Mouse (Mus musculus): ENCODE data around the gene Lyrm1. TPM values are rescaled to one million over a fixed set of nuclear protein-coding genes. Genes with fewer than 3 reads are reported as not detected.

Lyrm1 gene
- polyA plus RNA-seq (2014; fragmentation: Nextera tagmentation; extraction: Ambion mirVana), result 11.0 and 12.3 TPM in 2 replicates

DNA sequence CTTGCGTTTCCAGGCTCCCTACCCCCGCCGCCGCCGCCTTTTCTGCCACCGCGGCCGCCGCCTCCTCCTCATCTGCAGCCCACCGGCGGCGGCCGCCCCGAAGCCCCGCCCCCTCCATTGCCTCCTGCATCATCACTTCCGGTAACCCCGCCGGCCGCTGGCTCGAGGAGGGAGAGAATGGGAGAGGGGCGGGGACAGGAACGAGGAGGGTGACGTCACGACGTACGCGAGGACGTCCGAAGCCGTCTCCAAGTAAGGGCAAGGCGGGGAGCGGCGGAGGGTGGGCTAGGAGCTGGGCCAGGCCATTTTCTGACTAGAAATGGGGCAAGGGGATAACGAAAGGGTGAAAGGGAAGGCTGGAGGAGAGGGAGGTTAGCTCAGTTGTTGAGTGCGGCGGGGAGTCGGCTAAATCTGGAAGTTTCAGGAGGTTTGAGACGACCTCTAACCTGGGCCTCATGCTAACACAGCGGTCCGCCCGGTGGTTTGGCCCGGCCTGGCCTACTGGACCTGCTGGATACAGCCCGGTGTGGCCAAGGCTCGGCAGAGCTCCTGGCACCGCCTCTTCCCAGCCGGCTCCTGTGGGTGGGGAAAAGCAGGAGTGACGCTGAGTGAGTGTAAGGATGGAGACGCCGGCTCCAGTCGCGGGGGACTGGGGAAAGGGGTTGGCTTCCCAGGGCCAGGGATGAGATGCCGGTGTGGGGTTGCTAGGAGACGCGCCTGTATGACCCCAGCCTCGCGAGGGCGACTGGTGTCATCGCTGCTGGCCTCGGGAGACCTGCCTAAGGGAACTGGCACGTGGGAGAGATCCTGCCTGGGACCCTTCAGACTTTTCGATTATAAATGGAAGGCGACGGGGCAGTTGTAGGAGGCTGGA lies at the start of gene Lyrm1, which contains the start of gene Dcun1d3:
Gene Lyrm1 (plus strand): TSS at position 223 of the 874 bp plus-strand sequence.
Gene Dcun1d3 (minus strand): TSS at position 660 of the 874 bp plus-strand sequence.
- no peaks in the 10 kb centered on the region for H3K36me3 ChIP-seq (replicated peaks; ENCODE audit: control insufficient read depth, insufficient read depth, low read depth, low read length)
- ATAC-seq (replicated peaks; ENCODE audit: insufficient number of reproducible peaks, low FRiP score, low TSS enrichment, low read depth), result peak; percentile 99
- H3K27me3 ChIP-seq (ENCODE audit: control insufficient read depth, insufficient read depth, low read length), result no peaks in the 10 kb centered on the region
- peak within 1 kb of the TSS; percentile 68 for H3K4me3 ChIP-seq (ENCODE audit: low read depth, low read length)
- H3K9ac ChIP-seq (replicated peaks; ENCODE audit: low read length), result peak within 1 kb of the TSS; percentile 84
- H3K27ac ChIP-seq (replicated peaks; ENCODE audit: low read depth, low read length), result peak within 1 kb of the TSS; percentile 92
- DNase-seq (ENCODE audit: low spot score), result peak; percentile 99
- WGBS, result under 1% methylated on average over 58 of the region's 63 CpGs
- H3K9me3 ChIP-seq (replicated peaks; ENCODE audit: control insufficient read depth, low read length), result no peaks in the 10 kb centered on the region
- no peaks in the 10 kb centered on the region for H3K4me1 ChIP-seq (ENCODE audit: control insufficient read depth, insufficient read depth, low read length)
- peak within 1 kb of the TSS; percentile 62 for H3K4me2 ChIP-seq (ENCODE audit: low read depth, low read length)

DNA sequence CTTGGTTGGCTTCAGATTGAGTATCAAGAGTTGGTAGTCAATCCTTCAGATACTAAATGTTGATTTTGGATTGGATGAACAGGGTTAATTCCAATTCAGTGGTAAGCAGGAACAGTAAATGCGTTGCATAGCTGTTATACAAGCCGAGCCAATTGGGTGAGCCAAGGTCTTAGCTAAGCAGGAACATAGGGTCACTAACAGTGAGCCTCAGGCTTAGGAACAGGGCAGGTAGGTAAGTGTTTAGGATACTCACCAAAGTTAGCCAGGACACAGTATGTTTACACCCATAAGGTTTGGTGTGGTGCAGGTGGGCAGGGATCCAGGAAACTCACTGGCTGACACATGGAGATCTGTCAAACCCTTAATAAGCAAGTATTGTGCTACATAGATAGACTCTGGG lies 48.3 kb upstream of the Lyrm1 start:
- H3K4me2 ChIP-seq (ENCODE audit: low read depth, low read length), result no peak overlapping the region
- no peak overlapping the region for H3K27ac ChIP-seq (replicated peaks; ENCODE audit: low read depth, low read length)
- no peaks in the 10 kb centered on the region; the same call in 1 of the 2 replicates for H3K36me3 ChIP-seq (replicated peaks; ENCODE audit: control insufficient read depth, insufficient read depth, low read depth, low read length)
- H3K4me3 ChIP-seq (ENCODE audit: low read depth, low read length), result no peak overlapping the region
- H3K9me3 ChIP-seq (replicated peaks; ENCODE audit: control insufficient read depth, low read length), result no peaks in the 10 kb centered on the region
- no peak overlapping the region for H3K9ac ChIP-seq (replicated peaks; ENCODE audit: low read length)
- H3K27me3 ChIP-seq (ENCODE audit: control insufficient read depth, insufficient read depth, low read length), result no peaks in the 10 kb centered on the region
- ATAC-seq (replicated peaks; ENCODE audit: insufficient number of reproducible peaks, low FRiP score, low TSS enrichment, low read depth) (no peak), DNase-seq (ENCODE audit: low spot score) (no peak)
- H3K4me1 ChIP-seq (ENCODE audit: control insufficient read depth, insufficient read depth, low read length), result no peaks in the 10 kb centered on the region
- 90% methylated on average over 2 of the region's 2 CpGs for WGBS

DNA sequence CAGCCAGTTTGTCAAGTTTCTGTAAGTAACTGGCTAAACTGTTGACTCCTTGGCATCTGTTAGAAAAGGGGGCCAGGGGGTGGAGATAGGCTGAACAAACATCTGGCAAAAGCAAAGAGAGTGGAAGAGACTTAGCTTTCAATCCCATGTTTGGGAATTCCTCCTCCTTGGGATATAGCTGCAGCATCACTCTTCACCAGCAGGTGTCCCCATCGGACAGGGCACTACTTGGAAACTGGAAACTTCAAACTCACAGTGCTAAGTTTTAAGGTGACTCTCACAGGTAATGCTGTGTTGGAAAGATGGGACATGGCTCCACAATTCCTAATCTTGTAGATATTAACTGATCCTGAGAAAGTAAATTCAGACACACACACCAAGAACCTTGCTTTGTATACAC lies 46.6 kb upstream of the Lyrm1 start:
- H3K4me3 ChIP-seq (ENCODE audit: low read depth, low read length), result no peak overlapping the region
- H3K9me3 ChIP-seq (replicated peaks; ENCODE audit: control insufficient read depth, low read length), result no peaks in the 10 kb centered on the region
- no peaks in the 10 kb centered on the region for H3K27me3 ChIP-seq (ENCODE audit: control insufficient read depth, insufficient read depth, low read length)
- no peak for ATAC-seq (replicated peaks; ENCODE audit: insufficient number of reproducible peaks, low FRiP score, low TSS enrichment, low read depth)
- no peaks in the 10 kb centered on the region for H3K4me1 ChIP-seq (ENCODE audit: control insufficient read depth, insufficient read depth, low read length)
- no peaks in the 10 kb centered on the region; the same call in 1 of the 2 replicates for H3K36me3 ChIP-seq (replicated peaks; ENCODE audit: control insufficient read depth, insufficient read depth, low read depth, low read length)
- no peak overlapping the region for H3K4me2 ChIP-seq (ENCODE audit: low read depth, low read length)
- WGBS, result 4% methylated on average over 1 of the region's 1 CpGs
- H3K27ac ChIP-seq (replicated peaks; ENCODE audit: low read depth, low read length), result no peak overlapping the region
- no peak overlapping the region for H3K9ac ChIP-seq (replicated peaks; ENCODE audit: low read length)
- DNase-seq (ENCODE audit: low spot score), result peak; percentile 68

DNA sequence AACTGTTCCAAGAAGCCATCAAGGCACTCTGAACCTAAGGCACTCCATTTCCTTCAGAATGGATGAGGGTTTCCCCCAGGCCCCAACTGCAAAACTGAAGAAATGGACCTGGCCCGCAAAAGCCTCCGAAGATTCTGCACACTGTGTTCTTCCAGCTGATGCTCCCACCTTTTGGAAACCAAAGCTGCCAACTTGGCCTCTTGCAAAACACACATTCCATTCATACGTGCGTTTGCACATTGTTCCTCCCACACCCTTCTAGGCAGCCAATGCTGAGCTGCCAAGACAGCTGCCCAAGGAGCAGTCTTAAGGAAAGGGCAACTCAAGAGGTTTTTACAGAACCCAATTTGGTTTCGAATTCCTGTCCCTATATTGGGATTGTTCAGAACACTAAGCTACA lies 44.9 kb upstream of the Lyrm1 start:
- no peak overlapping the region for H3K4me2 ChIP-seq (ENCODE audit: low read depth, low read length)
- DNase-seq (ENCODE audit: low spot score) (no peak), ATAC-seq (replicated peaks; ENCODE audit: insufficient number of reproducible peaks, low FRiP score, low TSS enrichment, low read depth) (no peak)
- H3K36me3 ChIP-seq (replicated peaks; ENCODE audit: control insufficient read depth, insufficient read depth, low read depth, low read length), result no peaks in the 10 kb centered on the region
- 82% methylated on average over 5 of the region's 5 CpGs for WGBS
- no peaks in the 10 kb centered on the region for H3K9me3 ChIP-seq (replicated peaks; ENCODE audit: control insufficient read depth, low read length)
- H3K27me3 ChIP-seq (ENCODE audit: control insufficient read depth, insufficient read depth, low read length), result no peaks in the 10 kb centered on the region
- H3K9ac ChIP-seq (replicated peaks; ENCODE audit: low read length), result no peak overlapping the region
- no peak overlapping the region for H3K4me3 ChIP-seq (ENCODE audit: low read depth, low read length)
- H3K27ac ChIP-seq (replicated peaks; ENCODE audit: low read depth, low read length), result no peak overlapping the region
- H3K4me1 ChIP-seq (ENCODE audit: control insufficient read depth, insufficient read depth, low read length), result no peaks in the 10 kb centered on the region

DNA sequence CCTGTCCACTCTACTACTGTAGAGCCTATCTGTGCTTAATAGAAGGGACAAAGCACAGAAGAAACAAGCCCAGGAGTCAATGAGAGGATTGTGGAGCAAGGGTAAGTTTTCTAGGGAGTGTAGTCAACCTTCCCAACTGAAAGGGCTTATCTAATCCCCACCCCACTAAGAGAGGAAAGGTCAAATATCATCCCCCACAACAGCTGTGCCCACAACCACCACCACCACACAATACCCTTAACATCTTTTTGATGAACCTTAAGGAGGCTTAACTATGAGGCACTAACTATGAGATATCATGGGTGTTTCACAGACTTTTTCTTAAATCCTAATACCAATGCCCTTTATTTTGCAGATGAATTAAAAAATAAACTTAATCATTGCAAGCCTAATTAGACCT lies 43.2 kb upstream of the Lyrm1 start:
- no peaks in the 10 kb centered on the region for H3K27me3 ChIP-seq (ENCODE audit: control insufficient read depth, insufficient read depth, low read length)
- H3K27ac ChIP-seq (replicated peaks; ENCODE audit: low read depth, low read length), result no peak overlapping the region
- no peak overlapping the region for H3K9ac ChIP-seq (replicated peaks; ENCODE audit: low read length)
- H3K9me3 ChIP-seq (replicated peaks; ENCODE audit: control insufficient read depth, low read length), result no peaks in the 10 kb centered on the region
- ATAC-seq (replicated peaks; ENCODE audit: insufficient number of reproducible peaks, low FRiP score, low TSS enrichment, low read depth), result no peak
- no peak for DNase-seq (ENCODE audit: low spot score)
- no peak overlapping the region for H3K4me3 ChIP-seq (ENCODE audit: low read depth, low read length)
- no peak overlapping the region for H3K4me2 ChIP-seq (ENCODE audit: low read depth, low read length)
- no peaks in the 10 kb centered on the region for H3K4me1 ChIP-seq (ENCODE audit: control insufficient read depth, insufficient read depth, low read length)
- H3K36me3 ChIP-seq (replicated peaks; ENCODE audit: control insufficient read depth, insufficient read depth, low read depth, low read length), result no peaks in the 10 kb centered on the region

DNA sequence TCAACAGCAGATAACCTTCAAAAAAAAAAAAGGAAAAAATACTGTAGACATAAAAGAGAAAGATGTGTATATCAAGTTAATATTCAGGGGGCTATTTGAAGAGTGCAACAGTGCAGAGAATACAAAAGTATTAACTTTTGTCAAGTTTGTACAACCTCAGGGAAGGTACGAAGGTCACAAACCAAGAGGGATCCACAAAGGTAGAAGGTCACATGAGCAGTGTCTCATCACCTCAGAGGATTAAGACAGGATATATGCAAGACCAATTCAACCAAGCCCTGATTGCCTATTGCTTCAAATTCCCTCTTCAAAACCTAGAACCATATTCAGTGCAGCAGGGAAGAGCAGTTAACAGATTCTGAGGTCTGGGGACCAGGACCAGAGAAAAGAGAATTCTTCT lies 42.5 kb upstream of the Lyrm1 start:
- no peaks in the 10 kb centered on the region for H3K36me3 ChIP-seq (replicated peaks; ENCODE audit: control insufficient read depth, insufficient read depth, low read depth, low read length)
- ATAC-seq (replicated peaks; ENCODE audit: insufficient number of reproducible peaks, low FRiP score, low TSS enrichment, low read depth) (no peak), DNase-seq (ENCODE audit: low spot score) (no peak)
- no peaks in the 10 kb centered on the region for H3K27me3 ChIP-seq (ENCODE audit: control insufficient read depth, insufficient read depth, low read length)
- WGBS, result 90% methylated on average over 1 of the region's 1 CpGs
- no peak overlapping the region for H3K27ac ChIP-seq (replicated peaks; ENCODE audit: low read depth, low read length)
- no peaks in the 10 kb centered on the region for H3K4me1 ChIP-seq (ENCODE audit: control insufficient read depth, insufficient read depth, low read length)
- H3K9ac ChIP-seq (replicated peaks; ENCODE audit: low read length), result no peak overlapping the region
- H3K4me2 ChIP-seq (ENCODE audit: low read depth, low read length), result no peak overlapping the region
- H3K9me3 ChIP-seq (replicated peaks; ENCODE audit: control insufficient read depth, low read length), result no peaks in the 10 kb centered on the region
- no peak overlapping the region for H3K4me3 ChIP-seq (ENCODE audit: low read depth, low read length)

DNA sequence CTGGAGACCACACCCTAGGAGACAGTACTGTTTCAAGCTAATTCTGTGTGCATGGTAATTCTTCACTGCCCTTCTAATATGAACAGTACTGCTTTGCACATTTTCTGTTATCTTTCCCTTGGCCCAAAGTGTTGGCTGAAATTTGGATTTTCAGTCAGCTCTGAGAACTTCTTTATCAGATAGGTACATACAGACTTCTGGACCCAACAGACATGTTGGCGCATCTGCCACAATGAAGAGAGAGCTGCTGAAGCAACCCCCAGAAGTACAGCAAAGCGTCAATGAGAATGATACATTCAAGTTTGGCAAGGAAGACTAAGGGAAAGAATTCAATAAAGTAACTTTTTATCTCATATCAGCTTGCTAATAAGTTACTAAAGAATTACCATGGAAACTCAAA lies 41.3 kb upstream of the Lyrm1 start:
- H3K4me3 ChIP-seq (ENCODE audit: low read depth, low read length), result no peak overlapping the region
- ATAC-seq (replicated peaks; ENCODE audit: insufficient number of reproducible peaks, low FRiP score, low TSS enrichment, low read depth), result no peak
- no peak for DNase-seq (ENCODE audit: low spot score)
- H3K9ac ChIP-seq (replicated peaks; ENCODE audit: low read length), result no peak overlapping the region
- H3K9me3 ChIP-seq (replicated peaks; ENCODE audit: control insufficient read depth, low read length), result no peaks in the 10 kb centered on the region
- WGBS, result 100% methylated on average over 2 of the region's 2 CpGs
- no peak overlapping the region for H3K27ac ChIP-seq (replicated peaks; ENCODE audit: low read depth, low read length)
- H3K4me2 ChIP-seq (ENCODE audit: low read depth, low read length), result no peak overlapping the region
- no peaks in the 10 kb centered on the region for H3K4me1 ChIP-seq (ENCODE audit: control insufficient read depth, insufficient read depth, low read length)
- no peaks in the 10 kb centered on the region for H3K27me3 ChIP-seq (ENCODE audit: control insufficient read depth, insufficient read depth, low read length)
- H3K36me3 ChIP-seq (replicated peaks; ENCODE audit: control insufficient read depth, insufficient read depth, low read depth, low read length), result no peaks in the 10 kb centered on the region

DNA sequence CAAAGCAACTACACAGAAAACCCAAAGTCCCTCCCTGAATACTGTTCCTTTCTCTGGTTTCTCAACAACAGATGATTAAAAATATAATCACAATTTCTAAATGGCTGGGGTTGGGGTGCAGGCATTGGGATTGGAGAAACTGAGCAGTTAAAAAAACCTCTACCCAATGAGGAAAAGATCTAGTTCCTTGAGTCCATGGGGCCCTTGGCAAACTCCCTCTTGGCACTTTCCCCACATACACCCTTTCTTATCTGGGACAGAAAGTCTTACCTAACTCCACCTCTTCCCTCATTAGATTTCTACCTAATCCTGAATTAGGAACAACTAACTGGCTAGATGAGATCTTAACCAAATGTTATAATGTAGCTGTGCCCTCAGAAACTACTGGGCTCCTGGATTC lies 40.6 kb upstream of the Lyrm1 start:
- no peak for DNase-seq (ENCODE audit: low spot score)
- Histone ChIP-seq H3K9me3 (replicated peaks; ENCODE audit: control insufficient read depth, low read length) (no peaks in the 10 kb centered on the region), H3K36me3 (replicated peaks; ENCODE audit: control insufficient read depth, insufficient read depth, low read depth, low read length) (no peaks in the 10 kb centered on the region), H3K4me1 (ENCODE audit: control insufficient read depth, insufficient read depth, low read length) (no peaks in the 10 kb centered on the region), H3K9ac (replicated peaks; ENCODE audit: low read length) (no peak overlapping the region), H3K27ac (replicated peaks; ENCODE audit: low read depth, low read length) (no peak overlapping the region), H3K27me3 (ENCODE audit: control insufficient read depth, insufficient read depth, low read length) (no peaks in the 10 kb centered on the region), H3K4me2 (ENCODE audit: low read depth, low read length) (no peak overlapping the region), H3K4me3 (ENCODE audit: low read depth, low read length) (no peak overlapping the region)
- ATAC-seq (replicated peaks; ENCODE audit: insufficient number of reproducible peaks, low FRiP score, low TSS enrichment, low read depth), result no peak

All from embryonic facial prominence, embryonic 11.5 days (tissue).